Mouse (Mus musculus) CH12.LX (cell line): Measurements from ENCODE around the gene Krt1.

Experiments used
- CHD2 ChIP-seq: IDR thresholded peaks from 2 replicates; pipeline ENCODE4 v1.6.1; 2011; ENCODE audit warnings: low read length, improper control_type of control experiment
- CTCF ChIP-seq, 2 experiments: IDR thresholded peaks in 1 of 2; conservative IDR thresholded peaks in 1 of 2; 2 replicates each; pipeline ENCODE4 v1.5.1; 2011 to 2012; ENCODE audit warnings: low read depth in 2 of 2, low read length in 2 of 2, improper control_type of control experiment in 1 of 2, inconsistent platforms in 1 of 2, mild to moderate bottlenecking in 1 of 2, moderate library complexity in 1 of 2
- EP300 ChIP-seq: IDR thresholded peaks from 2 replicates; pipeline ENCODE4 v1.6.1; 2011; ENCODE audit warnings: low read length, improper control_type of control experiment
- GABPA ChIP-seq: IDR thresholded peaks from 2 replicates; pipeline ENCODE4 v1.6.1; 2012; ENCODE audit warnings: low read depth, low read length, improper control_type of control experiment, inconsistent platforms; ENCODE audit not compliant: insufficient replicate concordance
- HCFC1 ChIP-seq: IDR thresholded peaks from 2 replicates; pipeline ENCODE4 v1.6.1; 2012; ENCODE audit warnings: low read depth, mild to moderate bottlenecking, inconsistent platforms, low read length, improper control_type of control experiment
- MAZ ChIP-seq: IDR thresholded peaks from 2 replicates; pipeline ENCODE4 v1.6.1; 2012; ENCODE audit warnings: low read depth, mild to moderate bottlenecking, inconsistent platforms, low read length, improper control_type of control experiment, moderate library complexity
- MEF2A ChIP-seq: IDR thresholded peaks from 2 replicates; pipeline ENCODE4 v1.6.1; 2014; ENCODE audit warnings: low read depth, mild to moderate bottlenecking, inconsistent platforms, low read length, improper control_type of control experiment, borderline replicate concordance
- POLR2A ChIP-seq: IDR thresholded peaks from 2 replicates; pipeline ENCODE4 v1.6.1; 2011; ENCODE audit warnings: low read depth, mild to moderate bottlenecking, improper control_type of control experiment, low read length
- RCOR1 ChIP-seq: conservative IDR thresholded peaks from 2 replicates; pipeline ENCODE4 v1.6.1; 2012; ENCODE audit warnings: low read depth, mild to moderate bottlenecking, inconsistent platforms, low read length, improper control_type of control experiment
- TCF12 ChIP-seq: IDR thresholded peaks from 2 replicates; pipeline ENCODE4 v1.6.1; 2014; ENCODE audit warnings: low read depth, mild to moderate bottlenecking, inconsistent platforms, low read length, improper control_type of control experiment
- ZC3H11A ChIP-seq: IDR thresholded peaks from 2 replicates; pipeline ENCODE4 v1.6.1; 2012; ENCODE audit warnings: low read depth, mild to moderate bottlenecking, inconsistent platforms, low read length, improper control_type of control experiment
- ZMIZ1 ChIP-seq: IDR thresholded peaks from 2 replicates; pipeline ENCODE4 v1.6.1; 2012; ENCODE audit warnings: low read depth, mild to moderate bottlenecking, inconsistent platforms, low read length, improper control_type of control experiment

- TF ChIP-seq POLR2A = no peak
- TF ChIP-seq CTCF (conservative IDR thresholded peaks at IDR 0.05 in 1 of 2, IDR thresholded peaks at IDR 0.05 in 1 of 2; ENCODE audit: low read depth in 2 of 2, low read length in 2 of 2) = no peak
- no peak for TF ChIP-seq RCOR1
- no peak for TF ChIP-seq ZC3H11A
- no peak for TF ChIP-seq TCF12
- TF ChIP-seq EP300 = no peak
- TF ChIP-seq ZMIZ1 = no peak
- no peak for TF ChIP-seq MEF2A
- TF ChIP-seq MAZ = no peak
- TF ChIP-seq CHD2 = no peak
- TF ChIP-seq GABPA = no peak
- no peak for TF ChIP-seq HCFC1
Measured at GRCm38 (mm10) chr15:101829441-101829840, 21.2 kb downstream of the Krt1 start.
